Mouse (Mus musculus): ENCODE results near the gene Thsd7a. TPM values are rescaled to one million over a fixed set of nuclear protein-coding genes. Genes with fewer than 3 reads are reported as not detected.

The Thsd7a gene
- polyA plus RNA-seq, 1 experiment = 4.9 TPM

GRCm38 (mm10) chr6:12307502-12307901 is 441.7 kb downstream of the Thsd7a start:
- no peaks in the 10 kb centered on the region for H3K4me1 ChIP-seq (ENCODE audit: control insufficient read depth, insufficient read depth, low read length)
- no peak overlapping the region for H3K27ac ChIP-seq (ENCODE audit: insufficient read depth, low read length)
- TF ChIP-seq CTCF (IDR thresholded peaks at IDR 0.05; ENCODE audit: borderline replicate concordance, insufficient read depth, low read length) (no peak), POLR2A (IDR thresholded peaks at IDR 0.05; ENCODE audit: low read depth, low read length) (no peak)
- no peak overlapping the region for H3K4me3 ChIP-seq (ENCODE audit: insufficient read depth, low read length)

GRCm38 (mm10) chr6:12262641-12263400 is 486.4 kb downstream of the Thsd7a start:
- H3K27ac ChIP-seq (ENCODE audit: insufficient read depth, low read length) = no peak overlapping the region
- TF ChIP-seq CTCF (IDR thresholded peaks at IDR 0.05; ENCODE audit: borderline replicate concordance, insufficient read depth, low read length) = no peak
- no peak for TF ChIP-seq POLR2A (IDR thresholded peaks at IDR 0.05; ENCODE audit: low read depth, low read length)
- H3K4me3 ChIP-seq (ENCODE audit: insufficient read depth, low read length) = no peak overlapping the region
- no peaks in the 10 kb centered on the region; the same call in 1 of the 2 replicates for H3K4me1 ChIP-seq (ENCODE audit: control insufficient read depth, insufficient read depth, low read length)
